Mouse (Mus musculus): Measurements from ENCODE around the gene Gm37240. TPM values are rescaled to one million over a fixed set of nuclear protein-coding genes. Genes with fewer than 3 reads are reported as not detected.

Gm37240 gene
- total RNA-seq, 2 experiments from 2014 or later: 0.92 to 1.4 TPM

DNA sequence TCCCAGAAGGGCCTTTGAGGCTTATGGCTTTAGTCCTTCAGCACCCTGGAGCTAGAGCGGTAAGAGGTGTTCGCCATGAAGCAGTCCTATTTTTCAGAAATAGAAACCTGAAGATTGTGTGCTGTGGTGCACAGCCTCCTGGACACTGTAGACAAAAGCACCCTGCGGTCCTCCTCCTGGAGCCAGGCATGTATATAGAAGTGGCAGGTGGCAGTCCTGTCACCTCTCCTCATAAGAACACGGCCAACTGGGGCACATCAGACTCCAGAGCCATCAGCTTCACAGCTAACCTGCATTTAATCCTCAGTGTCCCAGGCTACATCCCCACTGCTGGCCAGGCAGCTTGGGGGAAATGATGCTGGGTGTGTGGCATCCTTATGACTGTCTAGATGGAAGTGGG lies 238.1 kb downstream of the Gm37240 start:
- DNase-seq (ENCODE audit: extremely low spot score in 1 of 2, low spot score in 1 of 2): no peak

DNA sequence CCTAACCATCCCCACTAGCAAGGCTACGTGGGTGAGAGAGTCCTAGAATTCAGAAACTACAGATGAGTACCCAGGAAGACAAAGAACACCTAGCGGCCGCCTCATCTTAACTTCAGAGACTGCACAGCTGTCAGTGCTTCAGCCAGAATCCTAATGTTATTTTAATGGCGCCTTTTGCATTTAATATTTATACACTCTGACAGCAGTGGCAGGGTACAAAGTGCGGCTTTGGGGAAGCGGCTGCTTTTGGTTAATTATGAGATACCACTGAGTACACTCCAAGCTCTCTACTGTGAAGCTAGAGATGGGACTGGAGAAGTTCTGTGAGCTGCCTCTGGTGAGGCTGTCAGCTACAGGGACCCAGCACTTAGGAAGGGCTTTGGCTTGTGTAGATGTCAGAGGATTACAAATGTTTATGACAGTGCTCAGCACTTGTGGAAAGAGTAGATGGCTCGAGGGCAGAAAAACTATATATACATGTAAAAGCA lies 241.8 kb downstream of the Gm37240 start:
- DNase-seq (ENCODE audit: extremely low spot score in 1 of 2, low spot score in 1 of 2): no peak

DNA sequence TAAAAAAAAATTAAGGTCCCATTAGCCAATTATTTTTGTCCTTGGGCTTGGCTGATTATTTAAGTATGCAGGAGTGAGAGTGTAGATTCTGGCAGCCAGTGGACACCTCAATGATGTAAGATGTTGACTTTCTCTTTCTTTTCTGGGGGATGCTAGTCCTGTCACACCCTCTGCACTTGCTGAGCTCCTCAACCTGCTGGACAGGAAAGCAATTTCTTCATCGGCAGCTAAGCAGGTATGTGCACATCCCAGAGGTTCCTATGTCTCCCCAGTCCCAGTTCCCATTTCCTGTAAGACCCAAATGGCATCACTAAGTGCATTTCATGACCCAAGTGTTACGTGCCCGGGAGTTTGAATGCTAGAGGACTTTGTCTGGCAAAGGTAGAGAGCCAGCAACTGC lies 242.5 kb downstream of the Gm37240 start:
- no peak for DNase-seq (ENCODE audit: extremely low spot score in 1 of 2, low spot score in 1 of 2)

DNA sequence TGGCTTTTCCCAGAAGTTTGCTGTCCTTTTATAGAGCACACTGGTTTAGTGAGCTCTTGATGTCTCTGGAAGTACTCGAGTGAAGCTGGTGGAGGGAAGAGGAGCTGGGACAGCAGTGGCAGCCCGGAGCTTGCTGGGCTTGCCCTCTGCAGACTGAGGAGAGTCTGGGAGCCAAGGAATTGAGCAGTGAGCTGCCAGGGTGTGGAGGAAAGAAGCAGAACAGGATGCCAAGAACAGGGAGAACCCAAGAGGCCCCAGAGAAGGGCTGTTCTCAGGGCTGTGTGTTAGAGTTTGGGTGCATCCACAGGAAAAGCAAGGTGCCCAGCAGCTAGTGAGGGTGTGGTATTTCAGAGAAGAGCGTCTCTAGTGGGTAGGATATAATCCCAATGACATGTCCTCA lies 245.6 kb downstream of the Gm37240 start:
- DNase-seq (ENCODE audit: extremely low spot score in 1 of 2, low spot score in 1 of 2): no peak

DNA sequence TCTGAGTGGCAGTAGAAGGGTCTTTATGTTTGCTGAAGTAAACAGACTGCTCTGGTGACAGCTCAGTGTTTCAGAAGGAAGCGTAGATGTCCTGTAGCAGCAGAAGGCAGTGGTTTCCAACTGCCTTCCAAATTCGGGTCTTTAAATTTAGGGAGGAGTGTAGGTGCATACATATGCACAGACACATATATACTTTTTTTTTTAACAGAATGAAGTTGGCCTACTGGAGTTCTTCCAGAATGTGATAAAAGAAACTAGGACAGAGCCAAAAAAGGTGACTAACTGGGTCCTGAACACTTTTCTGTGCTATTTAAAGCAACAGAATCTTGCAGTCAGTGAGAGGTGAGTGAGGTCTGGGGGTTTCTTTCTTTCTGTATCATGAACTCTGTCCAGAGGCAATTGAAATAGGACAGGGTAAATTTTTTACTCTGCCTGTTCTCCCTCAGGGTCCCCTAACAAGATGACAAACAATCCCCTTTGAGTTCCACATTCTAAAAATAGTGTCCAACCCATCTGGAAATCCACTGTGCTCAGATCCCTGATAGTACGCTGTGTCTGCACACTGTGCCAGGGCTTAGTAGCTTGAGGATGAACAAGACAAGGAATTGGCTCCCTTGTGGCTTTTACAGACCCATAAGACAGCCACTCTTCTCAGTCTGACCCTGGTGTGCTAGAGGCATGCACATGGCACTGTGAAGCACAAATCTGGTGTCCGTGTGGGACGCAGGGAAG lies 250.4 kb downstream of the Gm37240 start:
- DNase-seq (ENCODE audit: extremely low spot score in 1 of 2, low spot score in 1 of 2): no peak

DNA sequence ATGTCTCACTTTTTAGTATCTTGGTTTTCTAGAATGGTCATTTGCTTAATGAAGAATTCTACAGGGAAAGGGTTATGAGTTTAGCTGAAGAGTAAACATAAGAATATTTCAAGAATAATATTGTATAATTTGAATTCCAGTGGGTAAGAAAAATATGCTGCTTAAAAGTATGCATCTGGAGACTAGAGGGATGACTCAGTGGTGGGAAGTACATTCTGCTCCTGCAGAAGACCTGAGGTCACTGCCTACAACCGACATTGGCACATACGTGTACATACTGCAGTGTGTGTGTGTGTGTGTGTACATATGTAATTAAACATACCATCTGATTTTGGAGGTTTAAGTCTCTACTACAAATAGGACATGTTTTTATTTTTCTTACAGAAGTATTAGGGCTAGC lies 251.7 kb downstream of the Gm37240 start:
- no peak for DNase-seq (ENCODE audit: extremely low spot score in 1 of 2, low spot score in 1 of 2)

DNA sequence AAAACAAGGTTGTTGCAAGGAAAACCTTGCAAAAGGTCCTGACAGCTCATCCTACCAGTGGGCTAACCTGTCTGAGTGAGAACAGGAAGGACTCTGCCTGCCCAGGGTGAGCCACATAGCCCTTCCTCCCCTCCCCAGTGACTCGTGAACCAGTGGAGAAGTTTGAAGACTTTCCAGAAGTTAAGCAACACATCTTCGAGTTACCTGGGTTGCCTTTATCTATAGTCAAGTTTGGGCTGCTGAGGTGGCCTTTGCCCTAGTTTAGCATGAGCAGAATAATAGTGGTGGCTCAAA lies 252.2 kb downstream of the Gm37240 start:
- no peak for DNase-seq (ENCODE audit: extremely low spot score in 1 of 2, low spot score in 1 of 2)

DNA sequence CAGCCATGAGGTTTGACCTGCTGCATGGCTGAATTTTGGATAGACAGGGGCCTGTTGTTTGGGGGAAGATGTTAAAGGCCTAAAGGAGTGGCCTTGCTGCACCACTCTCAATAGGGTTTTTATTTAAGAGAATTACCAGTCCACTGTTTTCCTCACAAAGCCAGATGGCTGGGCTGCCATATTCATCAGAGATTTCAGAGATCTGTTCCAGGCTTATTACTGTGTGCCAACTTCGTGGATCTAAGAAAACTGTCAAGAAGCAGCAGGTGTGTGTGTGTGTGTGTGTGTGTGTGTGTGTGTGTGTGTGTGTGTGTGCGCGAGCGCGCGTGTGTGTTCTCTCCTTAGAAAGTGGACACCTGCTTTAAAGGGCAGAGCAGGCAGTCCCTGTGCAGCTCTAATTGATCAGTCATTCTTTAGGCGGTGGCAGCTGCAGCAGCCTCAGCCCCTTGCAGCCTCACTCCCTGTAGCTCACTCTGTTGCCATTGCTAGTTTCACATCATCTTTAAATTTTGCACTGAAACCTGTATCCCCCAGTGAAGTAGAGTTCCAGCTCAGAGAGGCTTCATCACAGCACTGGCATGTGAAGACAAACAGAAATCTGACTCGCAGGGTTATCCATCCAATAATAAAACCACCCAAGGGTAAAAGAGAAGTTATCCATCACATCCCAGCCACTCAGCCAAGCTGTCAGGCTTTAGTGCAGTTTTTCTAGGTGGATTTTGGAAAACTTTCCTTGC lies 252.8 kb downstream of the Gm37240 start:
- DNase-seq (ENCODE audit: extremely low spot score in 1 of 2, low spot score in 1 of 2): no peak

DNA sequence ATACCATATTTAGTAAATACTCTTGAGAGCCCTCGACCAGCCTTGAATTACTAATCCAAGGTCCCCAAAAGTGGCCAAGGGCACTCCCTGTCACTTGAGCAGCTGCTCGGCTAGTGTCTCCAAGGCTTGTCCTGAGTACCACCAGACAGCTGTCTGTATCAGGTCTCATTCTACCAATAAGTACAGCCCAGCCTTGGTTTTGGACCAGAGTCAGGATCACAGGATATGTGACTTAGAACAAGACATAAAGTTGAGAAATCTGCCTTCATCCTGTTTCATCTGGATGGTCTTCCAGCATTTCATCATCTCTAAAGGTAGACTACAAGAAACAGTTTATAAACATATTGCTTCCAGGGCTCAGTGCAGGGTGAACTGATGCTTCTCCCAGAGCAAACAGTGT lies 253.6 kb downstream of the Gm37240 start:
- DNase-seq (ENCODE audit: extremely low spot score in 1 of 2, low spot score in 1 of 2): no peak

DNA sequence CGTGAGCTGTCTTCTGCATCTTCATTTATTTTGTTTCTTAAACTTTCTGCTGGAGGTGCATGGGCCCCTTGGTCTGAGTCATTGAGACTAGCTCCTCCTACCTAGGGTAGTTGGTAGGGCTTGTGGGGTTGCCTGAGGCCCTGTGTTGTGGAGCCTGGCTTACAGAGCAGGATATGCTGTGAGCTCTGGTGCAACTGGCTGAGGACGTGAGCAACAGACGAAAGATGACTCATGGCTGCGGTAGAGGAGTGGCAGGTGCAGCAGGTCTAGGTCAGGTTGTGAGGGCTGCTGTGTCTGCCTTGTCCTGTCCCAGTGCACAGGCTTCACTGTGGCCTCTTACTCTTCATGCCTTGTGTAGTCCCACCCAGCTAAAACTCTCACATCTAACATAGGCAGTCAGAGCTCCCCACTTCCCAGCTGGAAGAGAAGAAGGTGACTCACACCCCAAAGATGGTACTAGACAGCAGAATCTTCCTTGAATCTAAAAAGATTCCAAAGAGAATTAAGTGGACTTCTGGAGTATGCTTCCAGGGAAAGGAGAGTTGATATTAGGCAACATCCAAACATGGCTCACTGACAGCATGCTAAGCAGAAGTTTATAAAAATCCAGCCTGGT lies 257.3 kb downstream of the Gm37240 start:
- no peak for DNase-seq (ENCODE audit: extremely low spot score in 1 of 2, low spot score in 1 of 2)

DNA sequence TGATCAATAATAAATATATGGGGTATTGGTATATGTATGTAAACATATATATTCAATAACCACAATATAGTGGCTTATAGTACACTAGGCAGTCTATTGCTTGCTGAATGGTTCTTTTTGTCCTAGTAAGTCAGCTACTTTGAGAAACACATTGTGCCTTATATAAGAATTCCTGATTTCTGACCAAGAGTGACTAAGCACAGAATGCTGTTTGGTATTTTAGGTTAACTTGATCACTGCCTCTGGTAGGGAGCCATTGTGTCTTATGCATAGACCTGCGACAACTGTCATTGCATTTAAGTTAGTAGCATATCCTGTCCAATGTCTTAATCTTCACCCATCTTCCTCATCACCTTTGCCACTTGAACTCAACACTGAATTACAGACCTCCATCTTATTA lies 267.6 kb downstream of the Gm37240 start:
- no peak for DNase-seq (ENCODE audit: extremely low spot score in 1 of 2, low spot score in 1 of 2)

DNA sequence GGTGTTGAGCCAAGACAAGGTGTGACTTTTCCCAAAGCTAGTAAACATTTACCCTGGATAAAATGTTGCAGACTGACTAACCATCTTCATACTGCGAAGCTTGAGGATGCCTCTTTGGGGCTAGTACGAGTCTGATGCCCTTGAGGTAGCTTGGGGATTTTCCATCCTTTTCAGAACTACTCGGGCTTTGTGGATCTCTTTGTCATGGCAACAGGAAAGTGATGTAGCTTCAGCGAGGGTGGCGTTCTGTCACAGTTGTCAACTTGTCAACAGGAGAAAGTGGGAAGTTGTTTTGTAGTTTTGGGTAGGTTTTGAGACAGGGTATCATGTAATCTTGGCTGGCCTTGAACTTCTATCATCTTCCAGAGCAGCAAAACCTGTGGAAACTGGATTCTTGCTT lies 268.0 kb downstream of the Gm37240 start:
- no peak for DNase-seq (ENCODE audit: extremely low spot score in 1 of 2, low spot score in 1 of 2)

DNA sequence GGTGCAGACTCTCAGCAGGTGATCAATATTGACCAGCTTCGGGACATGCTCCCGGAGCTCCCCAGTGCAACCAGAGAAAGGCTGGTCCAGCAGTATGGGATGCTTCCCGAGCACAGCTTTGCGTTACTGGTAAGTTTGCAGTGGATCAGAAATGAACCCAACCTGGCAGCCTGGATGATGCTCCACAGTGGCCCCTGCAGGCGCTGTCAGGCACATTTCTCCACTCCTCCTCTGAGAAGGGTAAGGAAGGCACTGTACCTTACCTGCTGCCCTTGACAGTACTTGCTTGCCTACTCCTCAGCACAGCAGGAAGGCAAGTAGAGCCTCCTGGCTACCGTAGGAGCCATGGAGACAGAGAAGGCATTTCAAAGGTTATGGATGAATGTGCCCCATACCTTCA lies 268.4 kb downstream of the Gm37240 start:
- no peak for DNase-seq (ENCODE audit: extremely low spot score in 1 of 2, low spot score in 1 of 2)

DNA sequence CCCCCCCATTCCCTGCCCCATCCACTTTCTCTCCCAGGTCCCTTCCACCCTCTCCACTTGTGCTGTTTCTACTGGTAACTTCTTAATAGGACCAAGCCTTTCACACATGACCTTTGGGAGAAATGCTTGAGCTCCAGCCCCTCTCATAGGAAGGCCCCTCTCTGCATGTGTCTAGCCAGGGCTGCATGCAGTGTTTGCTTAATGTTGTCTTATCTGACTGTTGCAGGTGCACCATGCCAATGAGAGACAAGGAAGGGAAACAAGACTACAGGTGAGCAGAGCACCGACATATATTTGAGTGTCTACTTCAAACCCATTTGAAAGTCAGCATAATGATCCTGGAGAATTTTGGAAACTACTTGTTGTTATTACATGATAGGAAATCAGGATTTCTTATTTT lies 270.9 kb downstream of the Gm37240 start:
- DNase-seq (ENCODE audit: extremely low spot score in 1 of 2, low spot score in 1 of 2): no peak

DNA sequence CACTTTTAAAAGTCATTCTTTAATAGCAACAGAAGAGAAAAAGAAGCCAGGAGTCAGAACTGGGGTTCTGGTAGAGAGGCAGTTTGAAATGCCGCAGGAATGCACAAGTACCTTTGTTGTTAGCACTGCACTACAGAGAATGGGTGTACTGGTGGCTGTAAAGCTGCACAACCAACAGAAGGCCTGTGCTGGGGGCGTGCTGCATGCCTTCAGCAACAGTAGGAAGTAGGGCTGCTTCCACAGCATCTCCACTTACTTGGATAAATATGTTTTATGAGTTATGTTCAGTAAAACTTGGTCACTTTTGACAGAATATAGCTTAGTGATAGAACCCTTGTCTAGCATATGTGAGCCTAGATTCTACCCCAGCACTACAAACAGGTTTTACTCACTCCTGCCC lies 279.6 kb downstream of the Gm37240 start:
- DNase-seq (ENCODE audit: extremely low spot score in 1 of 2, low spot score in 1 of 2): no peak

DNA sequence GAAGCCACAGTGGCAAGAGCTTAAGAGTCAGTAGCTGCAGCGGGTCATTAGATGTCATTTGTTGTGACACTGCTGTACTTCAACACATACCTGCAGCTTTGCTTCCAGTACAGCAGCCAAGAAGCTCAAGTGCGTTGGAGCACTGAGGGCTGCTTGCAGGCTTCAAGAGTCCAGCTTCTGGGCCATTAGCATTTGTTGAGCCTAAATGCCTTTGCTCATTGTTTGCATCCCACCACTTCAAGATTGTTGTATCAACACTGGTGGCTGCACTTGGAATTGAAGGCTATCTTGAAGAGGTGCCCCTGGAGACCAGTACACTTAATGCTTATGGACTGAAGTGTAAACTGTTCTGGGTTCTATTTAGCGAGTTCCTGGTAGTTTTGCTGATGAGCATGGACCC lies 280.4 kb downstream of the Gm37240 start:
- no peak for DNase-seq (ENCODE audit: extremely low spot score in 1 of 2, low spot score in 1 of 2)

DNA sequence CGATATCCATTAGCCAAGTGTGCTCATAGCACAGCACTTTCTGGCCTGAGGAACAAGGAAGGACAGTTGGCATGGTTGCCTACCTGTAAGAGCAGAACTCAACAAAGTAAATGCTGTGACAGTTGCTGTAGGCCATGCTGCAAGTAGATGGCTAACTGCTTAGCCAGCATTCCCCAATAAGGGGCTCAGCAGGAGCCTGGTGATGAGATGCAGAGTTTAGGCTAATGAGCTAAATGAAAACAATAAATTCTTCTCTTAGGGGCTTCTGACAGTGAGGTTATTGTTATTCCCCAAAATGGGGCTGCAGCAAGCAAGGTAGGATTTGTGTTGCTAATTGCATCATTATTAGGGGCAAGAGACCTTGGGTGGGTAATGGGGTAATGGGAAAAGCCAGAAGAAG lies 283.5 kb downstream of the Gm37240 start:
- no peak for DNase-seq (ENCODE audit: extremely low spot score in 1 of 2, low spot score in 1 of 2)

DNA sequence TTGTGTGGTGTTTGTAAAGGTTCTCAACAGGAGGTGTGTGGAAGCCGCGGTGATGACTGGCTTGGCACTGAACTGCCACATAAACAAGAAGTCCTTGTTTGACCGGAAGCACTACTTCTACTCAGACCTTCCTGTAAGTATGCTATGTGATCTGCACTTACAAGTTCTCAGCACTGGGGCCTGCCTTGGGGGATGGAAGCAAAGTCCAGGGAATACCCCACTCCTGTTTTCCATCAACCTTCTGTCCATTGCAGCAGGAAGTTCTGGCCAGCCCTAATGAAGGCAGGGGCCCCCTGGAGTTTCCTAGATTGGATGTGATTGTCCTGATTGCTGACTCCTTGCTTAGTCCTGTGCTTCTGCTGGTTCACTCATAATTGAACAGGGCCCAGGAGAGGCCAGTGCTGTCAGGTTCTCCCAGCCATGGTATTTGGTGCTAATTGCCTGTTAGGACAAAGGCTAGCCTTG lies 285.4 kb downstream of the Gm37240 start:
- DNase-seq (ENCODE audit: extremely low spot score in 1 of 2, low spot score in 1 of 2): no peak

DNA sequence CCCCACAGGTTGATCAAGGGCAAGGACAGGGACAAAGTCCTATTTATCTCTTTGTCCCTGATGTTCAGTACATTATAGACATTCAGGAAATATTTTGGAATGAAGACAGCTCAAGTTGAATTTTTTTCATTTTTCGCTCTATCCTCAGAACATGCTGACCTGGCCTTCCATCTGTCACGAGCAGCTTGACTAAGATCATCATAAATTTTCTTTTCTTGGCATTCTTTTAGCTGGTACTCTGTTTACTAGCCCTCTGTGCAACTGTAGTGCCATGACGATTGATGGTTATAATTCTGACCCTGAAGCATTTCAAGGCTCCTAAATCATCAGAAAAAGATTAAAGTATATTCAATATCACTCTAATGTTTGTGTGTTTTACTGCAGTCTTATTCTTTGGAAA lies 287.8 kb downstream of the Gm37240 start:
- DNase-seq (ENCODE audit: extremely low spot score in 1 of 2, low spot score in 1 of 2): no peak

DNA sequence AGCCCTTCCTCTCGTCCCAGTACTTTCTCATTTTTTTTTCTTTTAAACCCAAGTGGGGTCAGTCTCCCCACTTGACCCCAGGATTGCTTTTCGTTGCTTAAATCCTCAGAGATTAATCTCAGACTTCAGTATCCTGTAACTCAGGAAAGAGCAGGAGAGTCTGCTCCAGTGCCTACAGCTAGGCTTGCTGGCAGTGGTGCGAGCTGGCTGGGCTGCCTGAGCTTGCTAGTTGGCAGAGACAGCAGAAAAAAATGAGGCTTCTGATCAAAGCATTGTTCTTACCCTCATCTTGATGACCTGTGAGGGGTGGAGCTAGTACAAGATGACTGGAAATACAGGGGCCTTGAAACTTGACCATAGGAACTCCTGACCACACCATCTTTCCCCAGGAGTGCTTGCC lies 292.9 kb downstream of the Gm37240 start:
- no peak for DNase-seq (ENCODE audit: extremely low spot score in 1 of 2, low spot score in 1 of 2)

DNA sequence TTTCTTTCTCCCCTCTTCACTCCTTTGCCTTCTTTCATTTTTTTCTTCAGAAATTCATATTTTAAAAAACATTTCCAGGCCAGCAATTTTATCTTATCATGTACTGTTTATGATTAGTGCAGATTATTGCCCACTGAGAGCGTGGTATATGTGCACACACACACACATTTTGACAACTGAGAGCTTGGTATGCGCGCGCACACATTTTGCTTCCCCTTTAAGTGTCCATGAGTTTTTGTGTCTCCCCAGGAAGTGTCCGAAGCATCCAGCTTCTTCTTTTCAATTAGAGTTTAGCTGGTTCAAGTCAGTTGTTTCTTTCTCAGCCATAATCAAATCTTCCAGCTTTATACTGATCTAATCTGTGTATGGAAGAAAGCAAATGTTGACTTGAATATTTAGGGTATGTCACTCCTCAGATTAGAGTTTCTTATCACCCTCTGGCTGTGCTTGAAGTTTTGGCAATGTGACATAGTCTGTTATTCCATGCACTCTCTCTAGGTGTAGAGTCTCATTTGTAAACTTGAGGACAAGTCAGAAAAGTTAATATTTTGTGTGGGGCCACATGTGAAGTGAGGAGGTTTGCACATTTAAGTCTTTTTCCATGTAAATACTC lies 294.6 kb downstream of the Gm37240 start:
- DNase-seq (ENCODE audit: extremely low spot score in 1 of 2, low spot score in 1 of 2): no peak
